Mouse (Mus musculus) MEL (cell line): Measurements from ENCODE around the gene Ropn1. TPM values are rescaled to one million over a fixed set of nuclear protein-coding genes. Genes with fewer than 3 reads are reported as not detected.

ENCODE experiments used
- DNase-seq: peaks from one replicate; pipeline ENCODE4 v3.0.0; 2011; ENCODE audit warnings: low read depth, low spot score
- H3K27ac ChIP-seq: 2 replicates; pipeline ENCODE4 v1.5.1; 2012; ENCODE audit warnings: low read depth, mild to moderate bottlenecking, control low read depth, low read length, moderate library complexity; ENCODE audit not compliant: control insufficient read depth
- H3K27me3 ChIP-seq, 2 experiments: fragments of 150-350 bp in 1 of 2; sonication (generic) in 1 of 2; 2 replicates each; pipeline ENCODE4 v1.6.1; 2012; ENCODE audit warnings: low read length in 2 of 2, mild to moderate bottlenecking in 2 of 2, improper control_type of control experiment in 1 of 2, moderate library complexity in 1 of 2; ENCODE audit not compliant: insufficient read depth in 2 of 2, control insufficient read depth in 1 of 2
- H3K36me3 ChIP-seq, 2 experiments: 2 replicates each; pipeline ENCODE4 v1.6.1; 2012 to 2014; ENCODE audit warnings: low read length in 2 of 2, improper control_type of control experiment in 1 of 2, inconsistent platforms in 1 of 2, mild to moderate bottlenecking in 1 of 2; ENCODE audit not compliant: insufficient read depth in 2 of 2, control insufficient read depth in 1 of 2
- H3K4me1 ChIP-seq, 2 experiments: fragments of 150-350 bp in 1 of 2; sonication (generic) in 1 of 2; 2 replicates each; pipeline ENCODE4 v1.6.1; 2012; ENCODE audit warnings: low read length in 2 of 2, improper control_type of control experiment in 1 of 2, mild to moderate bottlenecking in 1 of 2; ENCODE audit not compliant: insufficient read depth in 2 of 2, control insufficient read depth in 1 of 2
- H3K4me3 ChIP-seq, 2 experiments: fragments of 150-350 bp in 1 of 2; sonication (generic) in 1 of 2; 2 replicates each; pipeline ENCODE4 v1.5.1; 2012; ENCODE audit warnings: low read depth in 2 of 2, low read length in 2 of 2, mild to moderate bottlenecking in 2 of 2, moderate library complexity in 2 of 2, control low read depth in 1 of 2, improper control_type of control experiment in 1 of 2; ENCODE audit not compliant: control insufficient read depth in 1 of 2, insufficient read depth in 1 of 2
- H3K79me2 ChIP-seq: 2 replicates; pipeline ENCODE4 v1.6.1; 2012; ENCODE audit warnings: mild to moderate bottlenecking, low read length, moderate library complexity; ENCODE audit not compliant: control insufficient read depth, poor library complexity, insufficient read depth
- H3K9ac ChIP-seq: 2 replicates; pipeline ENCODE4 v1.6.1; 2012; ENCODE audit warnings: low read depth, mild to moderate bottlenecking, control low read depth, low read length, moderate library complexity; ENCODE audit not compliant: control insufficient read depth, poor library complexity, severe bottlenecking
- H3K9me3 ChIP-seq: fragments of 150-350 bp; sonication (generic); replicated peaks from 2 replicates; pipeline ENCODE4 v1.6.1; 2012; ENCODE audit warnings: mild to moderate bottlenecking, low read length, improper control_type of control experiment, moderate library complexity; ENCODE audit not compliant: insufficient read depth
- BHLHE40 ChIP-seq: IDR thresholded peaks from 2 replicates; pipeline ENCODE4 v1.6.1; 2012; ENCODE audit warnings: low read depth, mild to moderate bottlenecking, inconsistent platforms, low read length, improper control_type of control experiment, borderline replicate concordance
- CHD1 ChIP-seq: IDR thresholded peaks from 2 replicates; pipeline ENCODE4 v1.6.1; 2012; ENCODE audit warnings: low read depth, mild to moderate bottlenecking, inconsistent platforms, low read length, improper control_type of control experiment
- CHD2 ChIP-seq: IDR thresholded peaks from 2 replicates; pipeline ENCODE4 v1.6.1; 2011; ENCODE audit warnings: low read length, improper control_type of control experiment
- CTCF ChIP-seq, 3 experiments: IDR thresholded peaks in 2 of 3; conservative IDR thresholded peaks in 1 of 3; 2 replicates each; pipeline ENCODE4 v1.5.1; 2011 to 2012; ENCODE audit warnings: low read length in 3 of 3, low read depth in 2 of 3, mild to moderate bottlenecking in 2 of 3, improper control_type of control experiment in 1 of 3, inconsistent platforms in 1 of 3, mixed read lengths in 1 of 3, moderate library complexity in 1 of 3; ENCODE audit not compliant: control insufficient read depth in 1 of 3, insufficient read depth in 1 of 3, poor library complexity in 1 of 3, severe bottlenecking in 1 of 3
- E2F4 ChIP-seq: IDR thresholded peaks from 2 replicates; pipeline ENCODE4 v1.6.1; 2011; ENCODE audit warnings: low read depth, low read length, improper control_type of control experiment, borderline replicate concordance
- ELF1 ChIP-seq: IDR thresholded peaks from 2 replicates; pipeline ENCODE4 v1.6.1; 2014; ENCODE audit warnings: low read depth, mild to moderate bottlenecking, inconsistent platforms, low read length, improper control_type of control experiment, moderate library complexity
- ETS1 ChIP-seq: IDR thresholded peaks from 2 replicates; pipeline ENCODE4 v1.6.1; 2012; ENCODE audit warnings: low read depth, mild to moderate bottlenecking, inconsistent platforms, low read length, improper control_type of control experiment, moderate library complexity
- GABPA ChIP-seq: IDR thresholded peaks from 2 replicates; pipeline ENCODE4 v1.6.1; 2012; ENCODE audit warnings: low read depth, mild to moderate bottlenecking, inconsistent platforms, low read length, improper control_type of control experiment, moderate library complexity
- GATA1 ChIP-seq: IDR thresholded peaks from 2 replicates; pipeline ENCODE4 v1.6.1; 2011; ENCODE audit warnings: low read depth, low read length, improper control_type of control experiment
- HCFC1 ChIP-seq: IDR thresholded peaks from 2 replicates; pipeline ENCODE4 v1.6.1; 2012; ENCODE audit warnings: low read depth, mild to moderate bottlenecking, inconsistent platforms, low read length, improper control_type of control experiment, moderate library complexity
- JUND ChIP-seq: IDR thresholded peaks from 2 replicates; pipeline ENCODE4 v1.6.1; 2011; ENCODE audit warnings: low read depth, mild to moderate bottlenecking, improper control_type of control experiment, low read length
- MAFK ChIP-seq: IDR thresholded peaks from 2 replicates; pipeline ENCODE4 v1.6.1; 2011; ENCODE audit warnings: low read depth, mild to moderate bottlenecking, low read length, improper control_type of control experiment, borderline replicate concordance
- MAX ChIP-seq: IDR thresholded peaks from 2 replicates; pipeline ENCODE4 v1.6.1; 2011; ENCODE audit warnings: low read length, improper control_type of control experiment
- MEF2A ChIP-seq: IDR thresholded peaks from 2 replicates; pipeline ENCODE4 v1.6.1; 2014; ENCODE audit warnings: low read depth, mild to moderate bottlenecking, inconsistent platforms, low read length, improper control_type of control experiment; ENCODE audit not compliant: poor library complexity, insufficient replicate concordance, severe bottlenecking; ENCODE audit errors: extremely low read depth
- MYB ChIP-seq: IDR thresholded peaks from 2 replicates; pipeline ENCODE4 v1.6.1; 2011; ENCODE audit warnings: mild to moderate bottlenecking, low read depth, low read length, improper control_type of control experiment
- POLR2A ChIP-seq, 2 experiments: IDR thresholded peaks; 2 replicates each; pipeline ENCODE4 v1.6.1; 2011 to 2012; ENCODE audit warnings: low read length in 2 of 2, mild to moderate bottlenecking in 2 of 2, control low read depth in 1 of 2, improper control_type of control experiment in 1 of 2, low read depth in 1 of 2, moderate library complexity in 1 of 2; ENCODE audit not compliant: control insufficient read depth in 1 of 2, insufficient read depth in 1 of 2, poor library complexity in 1 of 2
- POLR2AphosphoS2 ChIP-seq: IDR thresholded peaks from 2 replicates; pipeline ENCODE4 v1.6.1; 2011; ENCODE audit warnings: low read length, improper control_type of control experiment
- POLR2AphosphoS5 ChIP-seq: IDR thresholded peaks from 2 replicates; pipeline ENCODE4 v1.6.1; 2012; ENCODE audit warnings: low read depth, borderline replicate concordance, mild to moderate bottlenecking, inconsistent platforms, low read length, moderate library complexity, mixed read lengths
- RAD21 ChIP-seq: IDR thresholded peaks from 2 replicates; pipeline ENCODE4 v1.6.1; 2011; ENCODE audit warnings: mild to moderate bottlenecking, low read depth, low read length, improper control_type of control experiment
- TBP ChIP-seq: IDR thresholded peaks from 2 replicates; pipeline ENCODE4 v1.8.0; 2011; ENCODE audit warnings: low read depth, low read length, improper control_type of control experiment
- TCF12 ChIP-seq: IDR thresholded peaks from 2 replicates; pipeline ENCODE4 v1.6.1; 2014; ENCODE audit warnings: low read depth, mild to moderate bottlenecking, inconsistent platforms, low read length, improper control_type of control experiment, moderate library complexity
- UBTF ChIP-seq: IDR thresholded peaks from 2 replicates; pipeline ENCODE4 v1.6.1; 2012; ENCODE audit warnings: low read depth, mild to moderate bottlenecking, inconsistent platforms, low read length, improper control_type of control experiment, moderate library complexity, borderline replicate concordance; ENCODE audit not compliant: insufficient read depth
- USF1 ChIP-seq: IDR thresholded peaks from 2 replicates; pipeline ENCODE4 v1.6.1; 2014; ENCODE audit warnings: low read depth, mild to moderate bottlenecking, inconsistent platforms, low read length, improper control_type of control experiment, moderate library complexity
- USF2 ChIP-seq, 2 experiments: IDR thresholded peaks; 2 replicates each; pipeline ENCODE4 v1.6.1; 2011 to 2012; ENCODE audit warnings: improper control_type of control experiment in 2 of 2, low read length in 2 of 2, borderline replicate concordance in 1 of 2, inconsistent platforms in 1 of 2, low read depth in 1 of 2, mild to moderate bottlenecking in 1 of 2; ENCODE audit not compliant: insufficient read depth in 1 of 2
- ZC3H11A ChIP-seq: IDR thresholded peaks from 2 replicates; pipeline ENCODE4 v1.6.1; 2012; ENCODE audit warnings: low read depth, mild to moderate bottlenecking, inconsistent platforms, low read length, improper control_type of control experiment
- ZKSCAN1 ChIP-seq: IDR thresholded peaks from 2 replicates; pipeline ENCODE4 v1.6.1; 2012; ENCODE audit warnings: low read depth, mild to moderate bottlenecking, inconsistent platforms, low read length, improper control_type of control experiment, moderate library complexity
- ZNF384 ChIP-seq: IDR thresholded peaks from 2 replicates; pipeline ENCODE4 v1.6.1; 2012; ENCODE audit warnings: low read depth, mild to moderate bottlenecking, inconsistent platforms, low read length, improper control_type of control experiment
- polyA plus RNA-seq, 2 experiments: library from polyadenylated mRNA; stranded (reverse) in 1 of 2; unstranded in 1 of 2; fragments of >175 nt in 1 of 2; fragments of >200 nt in 1 of 2; gene quantifications; 2 replicates each; pipeline versions ENCODE4 v1.2.1 to v1.2.4; 2012; ENCODE audit warnings: low replicate concordance in 2 of 2, low read depth in 1 of 2; ENCODE audit not compliant: insufficient read length in 2 of 2, insufficient read depth in 1 of 2, missing spikeins in 1 of 2
- total RNA-seq: library from RNA; depleted of rRNA; stranded (reverse); fragments of 300-350 nt; gene quantifications from 2 replicates; pipeline ENCODE4 v1.2.3, GENCODE M21; 2012

The Ropn1 gene
- total and polyA plus RNA-seq, 3 experiments: not detected

GRCm38 (mm10) chr16:34658388-34658787, 8.7 kb downstream of the Ropn1 start:
- Histone ChIP-seq H3K27me3 (peaks cover 2 to 3% of the 10 kb centered on the region in 2 experiments; a peak in 3 of 4 replicates), H3K27ac (no peak overlapping the region), H3K79me2 (no peaks in the 10 kb centered on the region), H3K4me3 (no peak overlapping the region), H3K36me3 (no peaks in the 10 kb centered on the region), H3K4me1 (no peaks in the 10 kb centered on the region), H3K9ac (no peak overlapping the region), H3K9me3 (no peaks in the 10 kb centered on the region)
- no peak for DNase-seq
- TF ChIP-seq GABPA (no peak), MAFK (no peak), ZNF384 (no peak), ZC3H11A (no peak), BHLHE40 (no peak), USF2 (IDR thresholded peaks at IDR 0.05; ENCODE audit: borderline replicate concordance in 1 of 2, insufficient read depth in 1 of 2, low read depth in 1 of 2, low read length in 2 of 2) (no peak), CTCF (IDR thresholded peaks at IDR 0.05 in 2 of 3, conservative IDR thresholded peaks at IDR 0.05 in 1 of 3; ENCODE audit: control insufficient read depth in 1 of 3, insufficient read depth in 1 of 3, low read depth in 2 of 3, low read length in 3 of 3, poor library complexity in 1 of 3, severe bottlenecking in 1 of 3) (no peak), JUND (no peak), MEF2A (no peak), POLR2A (IDR thresholded peaks at IDR 0.05; ENCODE audit: control insufficient read depth in 1 of 2, insufficient read depth in 1 of 2, low read depth in 1 of 2, low read length in 2 of 2, poor library complexity in 1 of 2) (no peak), CHD1 (no peak), ETS1 (no peak), MAX (no peak), TBP (no peak), ZKSCAN1 (no peak), UBTF (no peak), HCFC1 (no peak), POLR2AphosphoS5 (no peak), POLR2AphosphoS2 (no peak)

- TF ChIP-seq ELF1 (no peak), E2F4 (no peak), CHD2 (no peak), BHLHE40 (no peak), RAD21 (no peak), MEF2A (no peak), GABPA (no peak), USF1 (no peak), GATA1 (no peak), TCF12 (no peak), MYB (no peak)
- Histone ChIP-seq H3K27ac (no peak overlapping the region), H3K4me3 (no peak overlapping the region), H3K9me3 (no peaks in the 10 kb centered on the region), H3K27me3 (peaks cover 2 to 3% of the 10 kb centered on the region in 2 experiments; a peak in 3 of 4 replicates), H3K4me1 (0 out of 4 replicates have a peak, but pooled peaks cover 0 to 3% of the 10 kb centered on the region in 2 experiments), H3K9ac (no peak overlapping the region), H3K79me2 (no peaks in the 10 kb centered on the region), H3K36me3 (peaks cover 0 to 3% of the 10 kb centered on the region in 2 experiments; a peak in 1 of 4 replicates)
- no peak for DNase-seq
These were observed 14.8 kb downstream of the Ropn1 start for GRCm38 (mm10) chr16:34664553-34664952.
